Mouse (Mus musculus) heart, embryonic 15.5 days (tissue): ENCODE measurements around the gene Smoc1. TPM values are rescaled to one million over a fixed set of nuclear protein-coding genes. Genes with fewer than 3 reads are reported as not detected.

Experiments
- ATAC-seq: fragments of 200-750 bp; cut with Nextera tagmentation; replicated peaks from 2 replicates; pipeline ENCODE4 v1.8.0; 2017; ENCODE audit warnings: low read depth, moderate TSS enrichment; ENCODE audit not compliant: insufficient number of reproducible peaks, insufficient read depth, low FRiP score
- H3K27ac ChIP-seq: fragments of 300-500 bp; sonication (generic); 2 replicates; pipeline ENCODE4 v1.5.1; 2015; ENCODE audit warnings: mild to moderate bottlenecking, inconsistent platforms
- H3K27me3 ChIP-seq: fragments of 300-500 bp; sonication (generic); 2 replicates; pipeline ENCODE4 v1.6.1; 2015; ENCODE audit warnings: inconsistent platforms
- H3K36me3 ChIP-seq: fragments of 300-500 bp; sonication (generic); 2 replicates; pipeline ENCODE4 v1.6.1; 2015; ENCODE audit warnings: mild to moderate bottlenecking, inconsistent platforms
- H3K4me1 ChIP-seq: fragments of 300-500 bp; sonication (generic); replicated peaks from 2 replicates; pipeline ENCODE4 v1.6.1; 2015; ENCODE audit warnings: inconsistent platforms
- H3K4me2 ChIP-seq: fragments of 300-500 bp; sonication (generic); 2 replicates; pipeline ENCODE4 v1.6.1; 2015; ENCODE audit warnings: inconsistent platforms, mild to moderate bottlenecking, moderate library complexity
- H3K4me3 ChIP-seq: fragments of 300-500 bp; sonication (generic); 2 replicates; pipeline ENCODE4 v1.5.1; 2015; ENCODE audit warnings: mild to moderate bottlenecking, inconsistent platforms
- H3K9ac ChIP-seq: fragments of 300-500 bp; sonication (generic); 2 replicates; pipeline ENCODE4 v1.6.1; 2015; ENCODE audit warnings: mild to moderate bottlenecking, inconsistent platforms
- H3K9me3 ChIP-seq: fragments of 300-500 bp; sonication (generic); replicated peaks from 2 replicates; pipeline ENCODE4 v1.6.1; 2016; ENCODE audit warnings: inconsistent platforms
- WGBS: fragments of 180-500 bp; shearing (Covaris S2); methylation state at CpG from one replicate; pipeline ENCODE4 v1.1.7; 2015; ENCODE audit warnings: mixed read lengths; 5-methylcytosine and 5-hydroxymethylcytosine counted together
- polyA plus RNA-seq: library from polyadenylated mRNA; unstranded; fragments of >200 nt; fragmentation: Nextera tagmentation; extraction: Ambion mirVana; gene quantifications from 2 replicates; pipeline ENCODE4 v1.2.1, GENCODE M21; 2015

Smoc1 gene
- polyA plus RNA-seq, 1 experiment from 2014 or later = 7.0 TPM

GRCm38 (mm10) chr12:81105721-81106633, 79.4 kb downstream of the Smoc1 start:
- no peak for ATAC-seq
- no peak overlapping the region for H3K9ac ChIP-seq

GRCm38 (mm10) chr12:81107278-81108100, 80.9 kb downstream of the Smoc1 start:
- WGBS = 63% methylated on average over 14 of the region's 14 CpGs
- H3K4me1 ChIP-seq = peaks cover 8% of the 10 kb centered on the region
- no peak overlapping the region for H3K9ac ChIP-seq
- no peak for ATAC-seq
- no peaks in the 10 kb centered on the region for H3K9me3 ChIP-seq
- H3K4me3 ChIP-seq = no peak overlapping the region
- no peaks in the 10 kb centered on the region for H3K36me3 ChIP-seq
- no peaks in the 10 kb centered on the region for H3K27me3 ChIP-seq
- H3K27ac ChIP-seq = no peak overlapping the region
- no peak overlapping the region for H3K4me2 ChIP-seq

More at GRCm38 (mm10) chr12:81105721-81106633, 79.4 kb downstream of the Smoc1 start:
- H3K4me1 ChIP-seq = peaks cover 8% of the 10 kb centered on the region
- 77% methylated on average over 12 of the region's 12 CpGs for WGBS
- H3K27ac ChIP-seq = no peak overlapping the region
- H3K4me2 ChIP-seq = no peak overlapping the region
- H3K27me3 ChIP-seq = no peaks in the 10 kb centered on the region
- no peaks in the 10 kb centered on the region for H3K36me3 ChIP-seq
- no peak overlapping the region for H3K4me3 ChIP-seq
- no peaks in the 10 kb centered on the region for H3K9me3 ChIP-seq

- Histone ChIP-seq H3K27ac (no peak overlapping the region), H3K9ac (no peak overlapping the region), H3K36me3 (no peaks in the 10 kb centered on the region), H3K27me3 (no peaks in the 10 kb centered on the region), H3K4me3 (no peak overlapping the region), H3K4me1 (peaks cover 8% of the 10 kb centered on the region), H3K4me2 (no peak overlapping the region), H3K9me3 (no peaks in the 10 kb centered on the region)
- ATAC-seq = no peak
- 32% methylated on average over 7 of the region's 7 CpGs for WGBS
These were observed 82.0 kb downstream of the Smoc1 start for GRCm38 (mm10) chr12:81108600-81109011.

- no peak for ATAC-seq
- H3K4me2 ChIP-seq = no peak overlapping the region
- H3K9me3 ChIP-seq = no peaks in the 10 kb centered on the region
- H3K36me3 ChIP-seq = no peaks in the 10 kb centered on the region
- H3K27ac ChIP-seq = no peak overlapping the region
- H3K4me3 ChIP-seq = no peak overlapping the region
- WGBS = 87% methylated on average over 3 of the region's 3 CpGs
- peaks cover 8% of the 10 kb centered on the region for H3K4me1 ChIP-seq
- no peaks in the 10 kb centered on the region for H3K27me3 ChIP-seq
- no peak overlapping the region for H3K9ac ChIP-seq
These were observed 83.4 kb downstream of the Smoc1 start for GRCm38 (mm10) chr12:81110006-81110405.

- H3K4me2 ChIP-seq = no peak overlapping the region
- no peak overlapping the region for H3K27ac ChIP-seq
- H3K4me1 ChIP-seq = peaks cover 8% of the 10 kb centered on the region
- H3K27me3 ChIP-seq = no peaks in the 10 kb centered on the region
- H3K4me3 ChIP-seq = no peak overlapping the region
- ATAC-seq = no peak
- no peaks in the 10 kb centered on the region for H3K36me3 ChIP-seq
- 86% methylated on average over 4 of the region's 4 CpGs for WGBS
- H3K9me3 ChIP-seq = no peaks in the 10 kb centered on the region
- no peak overlapping the region for H3K9ac ChIP-seq
These were observed 85.7 kb downstream of the Smoc1 start for GRCm38 (mm10) chr12:81112321-81112720.

GRCm38 (mm10) chr12:81120301-81120700, 93.7 kb downstream of the Smoc1 start:
- Histone ChIP-seq H3K27ac (no peak overlapping the region), H3K9ac (no peak overlapping the region), H3K9me3 (no peaks in the 10 kb centered on the region), H3K4me3 (no peak overlapping the region), H3K4me2 (no peak overlapping the region), H3K36me3 (no peaks in the 10 kb centered on the region), H3K27me3 (no peaks in the 10 kb centered on the region), H3K4me1 (no peaks in the 10 kb centered on the region)
- ATAC-seq = no peak

GRCm38 (mm10) chr12:81123793-81124192, 97.2 kb downstream of the Smoc1 start:
- Histone ChIP-seq H3K4me3 (no peak overlapping the region), H3K4me2 (no peak overlapping the region), H3K36me3 (no peaks in the 10 kb centered on the region), H3K27ac (no peak overlapping the region), H3K9ac (no peak overlapping the region), H3K9me3 (no peaks in the 10 kb centered on the region), H3K4me1 (no peaks in the 10 kb centered on the region), H3K27me3 (no peaks in the 10 kb centered on the region)
- ATAC-seq = no peak

- 81% methylated on average over 3 of the region's 3 CpGs for WGBS
- no peaks in the 10 kb centered on the region for H3K9me3 ChIP-seq
- H3K4me1 ChIP-seq = no peaks in the 10 kb centered on the region
- H3K4me3 ChIP-seq = no peak overlapping the region
- no peaks in the 10 kb centered on the region for H3K27me3 ChIP-seq
- no peak overlapping the region for H3K9ac ChIP-seq
- no peaks in the 10 kb centered on the region for H3K36me3 ChIP-seq
- no peak for ATAC-seq
- H3K27ac ChIP-seq = no peak overlapping the region
- no peak overlapping the region for H3K4me2 ChIP-seq
These were observed 100.2 kb downstream of the Smoc1 start for GRCm38 (mm10) chr12:81126842-81127241.

- no peaks in the 10 kb centered on the region for H3K36me3 ChIP-seq
- WGBS = 68% methylated on average over 5 of the region's 5 CpGs
- H3K9ac ChIP-seq = no peak overlapping the region
These were observed 102.1 kb downstream of the Smoc1 start for GRCm38 (mm10) chr12:81128693-81129092.

GRCm38 (mm10) chr12:81130692-81131091, 104.1 kb downstream of the Smoc1 start:
- ATAC-seq = no peak
- 37% methylated on average over 3 of the region's 3 CpGs for WGBS
- no peaks in the 10 kb centered on the region for H3K36me3 ChIP-seq
- no peaks in the 10 kb centered on the region for H3K9me3 ChIP-seq
- H3K27me3 ChIP-seq = no peaks in the 10 kb centered on the region
- H3K4me3 ChIP-seq = no peak overlapping the region
- no peak overlapping the region for H3K27ac ChIP-seq
- no peaks in the 10 kb centered on the region for H3K4me1 ChIP-seq
- no peak overlapping the region for H3K9ac ChIP-seq
- no peak overlapping the region for H3K4me2 ChIP-seq

More at GRCm38 (mm10) chr12:81128693-81129092, 102.1 kb downstream of the Smoc1 start:
- no peaks in the 10 kb centered on the region for H3K4me1 ChIP-seq
- ATAC-seq = no peak
- no peaks in the 10 kb centered on the region for H3K27me3 ChIP-seq
- H3K4me3 ChIP-seq = no peak overlapping the region
- H3K9me3 ChIP-seq = no peaks in the 10 kb centered on the region
- H3K4me2 ChIP-seq = no peak overlapping the region
- no peak overlapping the region for H3K27ac ChIP-seq

GRCm38 (mm10) chr12:81131114-81131513, 104.5 kb downstream of the Smoc1 start:
- no peak overlapping the region for H3K27ac ChIP-seq
- H3K4me3 ChIP-seq = no peak overlapping the region
- 46% methylated on average over 4 of the region's 4 CpGs for WGBS
- H3K27me3 ChIP-seq = no peaks in the 10 kb centered on the region
- no peaks in the 10 kb centered on the region for H3K36me3 ChIP-seq
- H3K4me2 ChIP-seq = no peak overlapping the region
- no peaks in the 10 kb centered on the region for H3K9me3 ChIP-seq
- no peak overlapping the region for H3K9ac ChIP-seq
- no peak for ATAC-seq
- H3K4me1 ChIP-seq = no peaks in the 10 kb centered on the region
